8 mouse cellular contexts compared by ENCODE assay signal in genomic region chr4:153975768-153976167, GRCm38 (mm10). TPM values are rescaled to one million over a fixed set of nuclear protein-coding genes. Genes with fewer than 3 reads are reported as not detected.
DNase-seq lines count a peak whose midpoint lies in the region; ATAC-seq lines count a peak whose summit lies in the region.

No protein-coding gene starts in this region.

- no peak for ATAC-seq in limb, embryonic 15.5 days (ENCODE audit: insufficient number of reproducible peaks, low FRiP score, low TSS enrichment, low read depth)
- ATAC-seq in cerebellum, adult (ENCODE audit: insufficient number of reproducible peaks, low FRiP score, low TSS enrichment), result no peak

- peak; percentile 12 for DNase-seq in embryo, embryonic 10.5 days (ENCODE audit: low spot score)
- no peak for DNase-seq in embryo, embryonic 10 days (ENCODE audit: low spot score)
- peak; percentile 28 for DNase-seq in thymus, postnatal 0 days (ENCODE audit: low spot score)
- no peak for DNase-seq in thymus, postnatal 36 days
- no peak for DNase-seq in adrenal gland, adult 18-20 months (ENCODE audit: low spot score in 2 of 2)
- no peak for DNase-seq in T-cell, adult 2 months (ENCODE audit: low spot score)

- H3K27ac ChIP-seq in limb, embryonic 15.5 days, result no peak overlapping the region

- H3K27me3 ChIP-seq in limb, embryonic 15.5 days, result no peaks in the 10 kb centered on the region

- H3K36me3 ChIP-seq in limb, embryonic 15.5 days, result peaks cover 28% of the 10 kb centered on the region

- H3K9ac ChIP-seq in limb, embryonic 15.5 days, result peak overlapping the region; percentile 71

- peaks cover 28% of the 10 kb centered on the region for H3K4me1 ChIP-seq in limb, embryonic 15.5 days

- H3K4me2 ChIP-seq in limb, embryonic 15.5 days, result peak overlapping the region; percentile 94

- 28% methylated on average over 6 of the region's 6 CpGs for WGBS in limb, embryonic 15.5 days

- no peaks in the 10 kb centered on the region for H3K9me3 ChIP-seq in limb, embryonic 15.5 days

- H3K4me3 ChIP-seq in limb, embryonic 15.5 days, result peak overlapping the region; percentile 65

RNA-seq across cellular contexts. Expression of gene Cep104, which starts 0.8 kb away (rescaled TPM):
- polyA plus RNA-seq in thymus, postnatal 0 days (2015; fragmentation: Nextera tagmentation; extraction: Ambion mirVana), result 11.5 and 11.7 TPM in 2 replicates
- polyA plus RNA-seq in limb, embryonic 15.5 days (2015; fragmentation: Nextera tagmentation; extraction: Ambion mirVana), result 13.7 and 16.1 TPM in 2 replicates
- total RNA-seq in adrenal gland, adult 18-20 months (2021), result 10 to 100 TPM; 22.7 to 25.0 TPM

RNA-seq across cellular contexts. Expression of gene Dffb, which starts 0.8 kb away (rescaled TPM):
- polyA plus RNA-seq in thymus, postnatal 0 days (2015; fragmentation: Nextera tagmentation; extraction: Ambion mirVana), result 23.3 and 25.5 TPM in 2 replicates
- 11.4 and 12.6 TPM in 2 replicates for polyA plus RNA-seq in limb, embryonic 15.5 days (2015; fragmentation: Nextera tagmentation; extraction: Ambion mirVana)
- total RNA-seq in adrenal gland, adult 18-20 months (2021), result 1 to 10 TPM; 2.8 to 3.2 TPM

RNA-seq across cellular contexts. Expression of gene A430005L14Rik, which starts 18.7 kb away (rescaled TPM):
- 56.2 and 58.1 TPM in 2 replicates for polyA plus RNA-seq in thymus, postnatal 0 days (2015; fragmentation: Nextera tagmentation; extraction: Ambion mirVana)
- polyA plus RNA-seq in limb, embryonic 15.5 days (2015; fragmentation: Nextera tagmentation; extraction: Ambion mirVana), result 66.7 and 69.3 TPM in 2 replicates
- 10 to 100 TPM; 15.4 to 16.9 TPM for total RNA-seq in adrenal gland, adult 18-20 months (2021)

RNA-seq across cellular contexts. Expression of gene Lrrc47, which starts 35.8 kb away (rescaled TPM):
- polyA plus RNA-seq in thymus, postnatal 0 days (2015; fragmentation: Nextera tagmentation; extraction: Ambion mirVana), result 18.7 and 24.4 TPM in 2 replicates
- polyA plus RNA-seq in limb, embryonic 15.5 days (2015; fragmentation: Nextera tagmentation; extraction: Ambion mirVana), result 14.7 and 17.1 TPM in 2 replicates
- 10 to 100 TPM; 54.8 to 55.4 TPM for total RNA-seq in adrenal gland, adult 18-20 months (2021)

RNA-seq across cellular contexts. Expression of gene Smim1, which starts 50.3 kb away (rescaled TPM):
- polyA plus RNA-seq in thymus, postnatal 0 days (2015; fragmentation: Nextera tagmentation; extraction: Ambion mirVana), result 8.8 and 11.7 TPM in 2 replicates
- polyA plus RNA-seq in limb, embryonic 15.5 days (2015; fragmentation: Nextera tagmentation; extraction: Ambion mirVana), result 17.6 and 24.6 TPM in 2 replicates
- 10 to 100 TPM; 48.5 to 54.2 TPM for total RNA-seq in adrenal gland, adult 18-20 months (2021)

Comparison
In these comparisons a context has a peak if more than half of its experiments do, and no peak if none do; other contexts are left out.
1. DNase-seq: peak in embryo, embryonic 10.5 days (single experiment) and thymus, postnatal 0 days (single experiment); none in embryo, embryonic 10 days (single experiment), thymus, postnatal 36 days (0 of 2), adrenal gland, adult 18-20 months (0 of 2) and T-cell, adult 2 months (single experiment).